Mouse (Mus musculus) layer of hippocampus, adult 2 months (tissue): ENCODE measurements around the gene Thoc3. TPM values are rescaled to one million over a fixed set of nuclear protein-coding genes. Genes with fewer than 3 reads are reported as not detected.
A peak's percentile ranks its signal among the peaks of the same experiment; 100 is the strongest.
"Not testable (repeated sequence)": the region's sequence is repeated elsewhere in the genome, so short reads cannot be mapped to it uniquely, and the experiment has no call there.

Experiments used
- DNase-seq, 2 experiments: peaks; one replicate each; pipeline ENCODE4 v3.0.0; 2022; ENCODE audit warnings: low spot score in 2 of 2
- H3K27ac ChIP-seq: fragments of 200-600 bp; 2 replicates; pipeline ENCODE4 v1.8.1; 2022
- H3K4me3 ChIP-seq: fragments of 200-600 bp; 2 replicates; pipeline ENCODE4 v1.8.1; 2022; ENCODE audit warnings: mild to moderate bottlenecking
- CTCF ChIP-seq: fragments of 200-600 bp; conservative IDR thresholded peaks from 2 replicates; pipeline ENCODE4 v1.8.1; 2022; ENCODE audit warnings: antibody characterized with exemption, mild to moderate bottlenecking, moderate library complexity
- long read RNA-seq, 2 experiments: library from polyadenylated mRNA; stranded (forward); transcript quantifications; one replicate each; pipeline ENCODE4 v2.0.0; 2021; ENCODE audit warnings: borderline mapping rate in 2 of 2
- total RNA-seq, 2 experiments: library from RNA; stranded (reverse); gene quantifications; 2 replicates each; pipeline ENCODE4 v1.2.3; 2021

Thoc3 gene
- 10 to 100 TPM; 34.9 to 39.8 TPM for total RNA-seq
- long read RNA-seq, experiment 1, transcript Thoc3-201 (6 exons, 2,335 nt), result major isoform, 30 of 34 reads
- long read RNA-seq, experiment 1, partial matches to known transcripts, result 0 of 34 reads
- long read RNA-seq, experiment 1, other reads (novel, unspliced or antisense), result 4 of 34 reads
- long read RNA-seq, experiment 2, transcript Thoc3-201 (6 exons, 2,335 nt), result major isoform, 35 of 39 reads
- long read RNA-seq, experiment 2, partial matches to known transcripts, result 1 of 39 reads
- long read RNA-seq, experiment 2, other reads (novel, unspliced or antisense), result 3 of 39 reads

- H3K27ac ChIP-seq, result peak within 1 kb of the TSS; percentile 85
- peak; percentile 89 to 91 for DNase-seq
- H3K4me3 ChIP-seq, result peak within 1 kb of the TSS; percentile 96
- TF ChIP-seq CTCF, result no peak
Measured at GRCm38 (mm10) chr13:54468098-54469011, at the start of gene Thoc3. TSS of gene Thoc3 (minus strand) at chr13:54468849.

GRCm38 (mm10) chr13:54505920-54506319, 37.3 kb upstream of the Thoc3 start:
- no peak for DNase-seq
- TF ChIP-seq CTCF, result no peak
- H3K4me3 ChIP-seq, result no peak overlapping the region
- no peak overlapping the region for H3K27ac ChIP-seq

DNA sequence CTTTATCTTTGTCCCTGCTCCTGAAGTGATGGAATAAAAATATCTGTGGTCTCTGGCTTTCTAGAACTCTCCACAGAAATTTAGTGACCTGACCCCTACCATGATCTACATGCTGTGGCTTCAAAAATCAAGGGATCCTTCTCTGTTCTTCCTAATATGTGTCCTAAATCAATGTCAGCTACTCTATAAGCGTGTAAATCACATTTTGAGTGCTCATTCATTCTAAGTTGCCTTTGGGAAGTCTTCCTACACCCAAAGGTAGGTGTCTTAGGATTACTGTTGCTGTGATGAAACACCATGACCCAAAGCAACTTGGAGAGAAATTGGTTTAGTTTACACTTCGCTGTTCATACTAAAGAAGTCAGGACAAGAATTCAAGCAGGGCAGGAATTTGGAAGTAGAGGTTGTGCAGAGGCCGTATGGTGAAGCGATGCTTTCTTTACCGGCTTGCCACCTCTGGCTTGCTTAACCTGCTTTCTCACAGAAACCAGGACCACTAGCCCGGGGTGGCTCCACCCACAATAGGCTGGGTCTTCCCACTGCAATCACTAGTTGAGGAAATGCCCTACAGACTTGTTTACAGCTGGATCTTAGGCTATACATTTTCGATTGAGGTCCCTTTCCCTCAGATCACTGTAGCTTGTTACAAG, 36.1 kb upstream of the Thoc3 start:
- H3K4me3 ChIP-seq, result peak overlapping the region; percentile 89
- no peak for DNase-seq
- no peak for TF ChIP-seq CTCF
- peak overlapping the region; percentile 88 for H3K27ac ChIP-seq

DNA sequence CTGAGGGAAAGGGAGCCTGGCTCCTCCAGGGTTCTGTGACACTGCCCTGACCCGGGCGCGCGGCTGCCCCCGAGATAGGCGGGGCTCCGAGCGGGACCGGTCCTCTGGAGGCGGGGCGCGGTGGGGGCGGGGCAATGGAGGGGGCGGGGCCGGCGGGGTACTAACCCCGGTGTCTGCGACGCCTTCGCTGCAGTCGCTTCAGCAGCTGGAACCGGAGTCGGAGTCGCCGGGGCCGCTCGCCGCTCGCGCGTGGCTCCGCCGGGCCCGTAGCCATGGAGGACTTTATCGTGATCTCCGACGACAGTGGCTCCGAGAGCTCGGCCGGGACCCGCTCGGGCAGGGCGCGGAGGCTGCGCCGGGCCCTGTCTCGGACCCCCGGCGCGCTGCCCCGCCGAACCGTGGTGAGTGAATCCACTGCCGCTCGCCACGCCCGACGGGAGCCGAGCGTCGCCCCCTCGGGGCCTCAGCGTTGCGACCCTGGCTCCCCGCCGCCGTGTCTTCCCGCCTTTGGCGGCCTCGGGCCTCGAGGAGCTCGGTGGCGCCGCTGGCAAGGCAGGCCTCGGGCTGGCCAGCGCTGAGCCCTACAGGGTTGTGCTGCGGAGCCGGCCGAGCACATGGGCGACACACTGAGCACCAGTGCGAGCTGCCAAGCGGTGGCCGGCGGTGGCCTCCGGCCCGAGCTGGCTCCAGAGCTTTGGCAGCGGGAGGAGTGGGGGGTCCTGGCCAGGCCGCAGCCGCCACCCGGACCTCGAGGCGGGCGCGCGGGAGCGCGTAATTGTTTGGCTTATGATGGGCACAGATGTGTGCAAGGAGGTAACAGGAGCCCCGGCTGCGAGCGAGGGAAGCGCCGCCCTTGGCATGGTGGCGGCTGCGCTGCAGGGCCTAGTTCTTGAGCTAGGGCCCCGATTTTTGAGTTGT, 35.2 kb upstream of the Thoc3 start, which contains the start of gene Simc1:
Gene Simc1 (plus strand): TSS at position 176 of the 918 bp plus-strand sequence.
- H3K27ac ChIP-seq, result peak within 1 kb of the TSS; percentile 88
- TF ChIP-seq CTCF, result peak; percentile 33; the same call in 1 of the 2 replicates
- peak within 1 kb of the TSS; percentile 89 for H3K4me3 ChIP-seq
- DNase-seq, result peak; percentile 23 to 62

DNA sequence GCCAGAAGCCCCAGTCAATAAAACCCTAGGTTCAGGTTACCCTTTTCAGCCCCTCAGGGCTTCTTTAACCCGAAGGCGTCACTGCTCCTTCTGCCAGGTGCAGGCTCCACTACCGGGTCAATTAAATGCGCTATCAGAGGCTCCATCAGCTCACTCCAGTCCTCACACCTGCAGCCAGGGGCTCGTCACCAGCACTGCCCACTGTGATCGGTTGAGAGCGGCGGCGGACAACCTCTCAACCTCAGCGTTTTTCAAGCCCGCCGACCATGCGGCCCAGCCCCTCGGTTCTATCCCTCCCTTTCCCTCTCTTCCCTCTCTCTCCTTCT, 34.6 kb upstream of the Thoc3 start:
- Histone ChIP-seq H3K4me3 (peak overlapping the region; percentile 89), H3K27ac (no peak overlapping the region)
- no peak for DNase-seq
- no peak for TF ChIP-seq CTCF

DNA sequence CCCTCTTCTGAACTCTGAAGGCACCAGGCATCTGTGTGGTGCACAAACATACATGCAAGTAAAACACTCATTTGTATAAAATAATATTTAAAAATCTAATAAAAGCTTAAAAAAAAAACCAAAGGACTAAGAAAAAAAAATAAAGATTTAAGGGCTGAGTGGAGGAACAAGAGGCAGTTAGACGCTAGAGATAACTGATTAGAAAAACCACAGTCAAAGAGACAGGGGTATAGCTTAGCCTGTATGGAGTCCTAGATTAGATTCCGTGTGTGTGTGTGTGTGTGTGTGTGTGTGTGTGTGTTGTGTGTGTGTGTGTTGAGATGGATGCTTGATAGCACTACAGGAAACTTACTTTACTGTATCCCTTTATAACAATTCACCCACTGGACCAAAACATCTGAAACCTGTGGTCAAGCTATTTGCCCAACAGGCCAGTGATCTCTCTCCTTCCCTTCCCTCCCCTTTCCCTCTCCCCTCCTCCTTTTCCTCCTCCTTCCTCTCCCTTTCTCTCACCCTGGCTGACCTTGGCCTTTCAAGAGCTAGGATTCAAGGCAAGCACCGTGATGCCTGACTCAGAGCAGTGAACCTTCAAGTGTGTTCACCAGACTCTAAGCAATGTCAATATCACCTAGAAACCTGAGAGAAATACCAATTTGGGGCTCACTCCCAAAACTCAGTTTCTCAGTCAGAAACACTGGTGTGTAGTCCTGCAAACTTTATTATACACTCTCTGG, 33.5 kb upstream of the Thoc3 start:
- no peak for TF ChIP-seq CTCF
- Histone ChIP-seq H3K4me3 (no peak overlapping the region), H3K27ac (no peak overlapping the region)
- DNase-seq, result no peak

DNA sequence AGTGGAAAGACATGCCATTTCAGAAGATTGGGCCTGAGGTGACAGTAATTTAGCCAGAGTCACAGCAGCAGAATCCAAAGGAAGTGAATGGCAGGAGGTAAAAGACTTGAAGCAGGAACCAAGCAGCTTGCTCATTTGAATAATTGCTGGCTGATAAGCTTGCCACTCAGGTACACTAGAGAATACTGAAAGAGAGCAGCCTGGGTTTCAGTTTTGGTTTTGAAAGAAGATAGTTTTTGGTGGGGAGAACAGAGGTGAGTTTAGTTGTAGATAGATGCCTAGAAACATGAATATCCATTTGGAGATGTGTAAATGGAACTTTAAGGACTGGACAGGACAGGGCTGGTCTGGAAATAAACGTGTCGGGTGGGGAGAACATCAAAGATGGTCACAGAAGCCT, 32.7 kb upstream of the Thoc3 start:
- TF ChIP-seq CTCF, result no peak
- DNase-seq, result no peak
- no peak overlapping the region for H3K27ac ChIP-seq
- no peak overlapping the region for H3K4me3 ChIP-seq

DNA sequence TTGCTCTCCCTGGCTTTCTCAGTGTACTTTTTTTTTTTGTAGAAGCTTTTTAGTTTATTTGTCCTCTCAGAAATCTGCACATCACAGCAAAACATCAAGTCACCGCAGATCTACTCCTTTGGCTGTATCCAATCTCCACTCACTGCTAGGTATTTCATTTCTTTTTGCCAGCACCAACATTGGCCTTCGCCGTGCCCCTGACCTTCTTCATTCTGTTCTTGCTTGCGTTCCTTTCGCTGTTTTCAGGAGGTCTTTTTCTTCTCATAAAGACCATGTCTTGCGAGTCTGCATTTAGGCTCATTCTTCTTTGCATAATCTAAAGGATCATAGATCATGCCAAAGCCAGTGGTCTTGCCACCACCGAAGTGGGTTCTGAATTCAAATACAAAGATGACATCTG, 30.9 kb upstream of the Thoc3 start:
- not testable (repeated sequence) for H3K4me3 ChIP-seq, DNase-seq, H3K27ac ChIP-seq

- no peak overlapping the region for H3K4me3 ChIP-seq
- no peak for TF ChIP-seq CTCF
- no peak overlapping the region for H3K27ac ChIP-seq
- no peak for DNase-seq
Measured at GRCm38 (mm10) chr13:54491381-54491780, 22.7 kb upstream of the Thoc3 start.

- H3K27ac ChIP-seq, result no peak overlapping the region
Measured at GRCm38 (mm10) chr13:54490411-54490810, 21.8 kb upstream of the Thoc3 start.

DNA sequence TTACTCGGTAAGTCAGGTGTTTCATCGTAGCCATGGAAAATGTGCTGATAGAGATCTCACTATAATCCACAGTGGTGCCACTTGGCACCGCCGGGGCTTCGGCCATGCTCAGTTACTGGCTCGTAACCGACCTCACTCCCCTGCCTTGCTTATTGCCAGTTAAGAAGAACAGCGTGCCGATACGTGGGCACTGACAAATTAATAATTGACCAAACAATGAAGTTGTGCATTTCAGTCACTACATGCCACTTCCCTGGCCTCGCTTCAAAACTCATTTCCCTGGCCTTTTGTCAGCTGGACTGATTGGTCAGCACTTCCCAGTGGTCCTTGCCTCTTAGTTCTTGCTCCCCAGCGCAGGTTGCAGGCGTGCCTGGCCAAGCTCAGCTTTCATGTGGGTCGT, 12.8 kb upstream of the Thoc3 start:
- H3K4me3 ChIP-seq, result no peak overlapping the region
- no peak for DNase-seq
- no peak for TF ChIP-seq CTCF
- no peak overlapping the region for H3K27ac ChIP-seq

More at GRCm38 (mm10) chr13:54490411-54490810, 21.8 kb upstream of the Thoc3 start:
- H3K4me3 ChIP-seq, result no peak overlapping the region
- no peak for TF ChIP-seq CTCF
- no peak for DNase-seq
